Mouse (Mus musculus) stomach, postnatal 0 days (tissue): ENCODE measurements around the gene Evl. TPM values are rescaled to one million over a fixed set of nuclear protein-coding genes. Genes with fewer than 3 reads are reported as not detected.
"Not testable (repeated sequence)": the region's sequence is repeated elsewhere in the genome, so short reads cannot be mapped to it uniquely, and the experiment has no call there.

Source experiments
- ATAC-seq: fragments of 200-750 bp; cut with Nextera tagmentation; 2 replicates; pipeline ENCODE4 v1.8.0; 2017; ENCODE audit not compliant: low FRiP score, low TSS enrichment
- DNase-seq: peaks from one replicate; pipeline ENCODE4 v3.0.0-alpha.2; 2016; ENCODE audit warnings: low spot score
- H3K27ac ChIP-seq: fragments of 300-500 bp; sonication (generic); replicated peaks from 2 replicates; pipeline ENCODE4 v1.5.1; 2014; ENCODE audit warnings: mild to moderate bottlenecking, control low read depth
- H3K27me3 ChIP-seq: fragments of 300-500 bp; sonication (generic); 2 replicates; pipeline ENCODE4 v1.6.1; 2014; ENCODE audit warnings: low read length; ENCODE audit not compliant: control insufficient read depth, insufficient read depth
- H3K36me3 ChIP-seq: fragments of 300-500 bp; sonication (generic); 2 replicates; pipeline ENCODE4 v1.6.1; 2014; ENCODE audit warnings: low read length, mixed read lengths; ENCODE audit not compliant: control insufficient read depth, insufficient read depth
- H3K4me1 ChIP-seq: fragments of 300-500 bp; sonication (generic); replicated peaks from 2 replicates; pipeline ENCODE4 v1.6.1; 2014; ENCODE audit warnings: antibody characterized with exemption; ENCODE audit not compliant: control insufficient read depth, insufficient read depth
- H3K4me2 ChIP-seq: fragments of 300-500 bp; sonication (generic); replicated peaks from 2 replicates; pipeline ENCODE4 v1.6.1; 2014; ENCODE audit warnings: low read depth, mild to moderate bottlenecking, control low read depth, moderate library complexity
- H3K4me3 ChIP-seq: fragments of 300-500 bp; sonication (generic); 2 replicates; pipeline ENCODE4 v1.5.1; 2014; ENCODE audit warnings: low read depth, low read length, control low read depth
- H3K9ac ChIP-seq: fragments of 300-500 bp; sonication (generic); 2 replicates; pipeline ENCODE4 v1.6.1; 2014; ENCODE audit warnings: mild to moderate bottlenecking, low read length, control low read depth, mixed read lengths
- H3K9me3 ChIP-seq: fragments of 300-500 bp; sonication (generic); 2 replicates; pipeline ENCODE4 v1.6.1; 2016; ENCODE audit warnings: low read length; ENCODE audit not compliant: control insufficient read depth
- CTCF ChIP-seq: IDR thresholded peaks from 2 replicates; pipeline ENCODE4 v1.5.1; 2016; ENCODE audit warnings: antibody characterized with exemption, low read depth, mild to moderate bottlenecking, moderate library complexity
- EP300 ChIP-seq: optimal IDR thresholded peaks from 2 replicates; pipeline ENCODE3; 2016; ENCODE audit warnings: antibody characterized with exemption
- WGBS: fragments of 180-500 bp; shearing (Covaris S2); extraction: QIAGEN DNeasy Blood & Tissue Kit; methylation state at CpG from one replicate; pipeline ENCODE4 v1.1.7; 2014; 5-methylcytosine and 5-hydroxymethylcytosine counted together
- polyA plus RNA-seq: library from polyadenylated mRNA; unstranded; fragments of >200 nt; fragmentation: Nextera tagmentation; extraction: Ambion mirVana; gene quantifications from 2 replicates; pipeline ENCODE4 v1.2.1, GENCODE M21; 2015

Evl gene
- polyA plus RNA-seq, 1 experiment from 2014 or later, result 27.8 TPM

DNA sequence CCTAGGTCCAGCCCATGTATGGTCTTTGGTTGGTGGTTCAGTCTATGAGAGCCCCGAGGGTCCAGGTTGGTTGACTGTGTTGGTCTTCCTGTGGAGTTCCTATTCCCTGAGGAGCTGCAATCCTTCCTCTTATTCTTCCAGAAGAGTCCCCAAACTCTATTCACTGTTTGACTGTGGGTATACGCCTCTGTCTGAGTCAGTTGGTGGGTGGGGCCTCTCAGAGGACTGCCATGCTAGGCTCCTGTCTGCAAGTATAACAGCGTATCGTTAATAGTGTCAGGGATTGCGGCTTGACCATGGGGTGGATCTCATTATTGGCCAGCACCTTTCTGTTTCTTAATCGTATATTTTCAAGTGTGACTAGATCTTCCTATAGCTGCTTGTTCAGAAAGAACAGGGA lies 154.9 kb downstream of the Evl start:
- peak overlapping the region; percentile 83 for H3K27ac ChIP-seq
- TF ChIP-seq EP300 (no peak), CTCF (no peak)
- no peaks in the 10 kb centered on the region for H3K9me3 ChIP-seq
- H3K4me1 ChIP-seq, result no peaks in the 10 kb centered on the region
- no peak overlapping the region for H3K9ac ChIP-seq
- H3K36me3 ChIP-seq, result no peaks in the 10 kb centered on the region
- H3K4me3 ChIP-seq, result no peak overlapping the region
- WGBS, result 63% methylated on average over 6 of the region's 6 CpGs
- no peak overlapping the region for H3K4me2 ChIP-seq
- ATAC-seq, result peak; percentile 58; the same call in 1 of the 2 replicates
- H3K27me3 ChIP-seq, result no peaks in the 10 kb centered on the region
- peak; percentile 67 for DNase-seq

- ATAC-seq, result no peak; the same call in 1 of the 2 replicates
- no peak for TF ChIP-seq EP300
- TF ChIP-seq CTCF, result no peak
- Histone ChIP-seq H3K9me3 (no peaks in the 10 kb centered on the region), H3K4me2 (peak overlapping the region; percentile 9; the same call in 1 of the 2 replicates), H3K4me1 (no peaks in the 10 kb centered on the region), H3K27ac (peak overlapping the region; percentile 83), H3K4me3 (no peak overlapping the region), H3K9ac (no peak overlapping the region), H3K27me3 (no peaks in the 10 kb centered on the region), H3K36me3 (no peaks in the 10 kb centered on the region)
- DNase-seq, result peak; percentile 18
- 70% methylated on average over 6 of the region's 6 CpGs for WGBS
Observed at GRCm38 (mm10) chr12:108709964-108710765, 155.6 kb downstream of the Evl start.

DNA sequence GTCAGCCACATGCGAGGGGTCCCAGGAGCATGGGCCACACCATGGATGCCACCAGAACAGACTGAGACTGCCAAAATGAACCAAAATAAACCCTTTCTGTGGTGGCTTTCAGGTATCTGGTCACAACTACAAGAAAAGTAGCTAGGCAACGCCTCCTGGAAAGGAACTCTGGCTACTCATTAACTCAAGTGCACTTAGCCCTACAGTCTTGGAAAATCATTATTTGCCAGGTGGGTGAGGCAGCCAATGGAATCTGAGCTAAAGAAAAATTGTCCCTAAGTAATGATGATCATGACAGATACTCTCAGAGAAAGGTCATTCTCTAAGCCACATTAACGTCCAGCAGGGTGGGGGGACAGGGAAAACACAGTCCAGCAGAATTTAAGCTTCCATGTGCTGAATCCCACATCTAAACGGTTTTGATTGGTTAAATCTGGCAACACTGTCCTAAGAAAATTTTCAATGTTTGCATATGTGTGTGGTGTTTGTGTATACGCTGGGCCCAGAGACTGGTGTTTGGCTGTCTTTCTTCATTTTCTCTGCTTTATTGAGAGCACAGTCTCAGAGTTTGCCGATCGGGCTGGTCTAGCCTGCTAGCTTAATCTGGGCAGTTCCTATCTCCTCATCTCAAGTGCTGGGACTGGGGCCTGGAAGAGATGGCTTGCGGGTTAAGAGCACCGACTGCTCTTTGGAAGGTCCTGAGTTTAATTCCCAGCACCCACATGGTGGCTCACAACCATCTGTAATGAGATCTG lies 156.5 kb downstream of the Evl start:
- 49% methylated on average over 9 of the region's 9 CpGs for WGBS
- peak; percentile 71 for DNase-seq
- no peak for TF ChIP-seq EP300
- Histone ChIP-seq H3K9me3 (no peaks in the 10 kb centered on the region), H3K4me3 (no peak overlapping the region), H3K4me1 (no peaks in the 10 kb centered on the region), H3K9ac (no peak overlapping the region), H3K36me3 (no peaks in the 10 kb centered on the region), H3K27ac (peak overlapping the region; percentile 83), H3K4me2 (peak overlapping the region; percentile 9; the same call in 1 of the 2 replicates), H3K27me3 (no peaks in the 10 kb centered on the region)
- ATAC-seq, result peak; percentile 83

DNA sequence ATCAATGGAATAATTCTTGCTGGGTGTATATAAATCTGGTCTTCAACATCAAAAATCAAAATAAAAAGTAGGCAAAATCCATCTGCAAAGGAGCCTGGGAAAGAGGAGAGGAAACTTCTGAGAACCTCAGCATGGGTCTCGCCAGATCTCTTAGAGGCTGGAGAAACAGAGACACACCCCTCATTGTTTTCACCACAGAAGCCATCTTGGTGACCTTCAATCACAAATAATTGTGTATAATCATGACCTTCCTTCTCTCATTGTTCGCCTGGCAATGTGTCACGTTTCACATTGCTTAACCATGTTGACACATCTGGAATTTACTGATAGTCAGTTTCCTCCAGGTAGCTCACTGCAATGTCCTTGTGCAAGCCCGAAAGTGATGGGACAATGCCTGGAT lies 158.0 kb downstream of the Evl start:
- Histone ChIP-seq H3K9ac (no peak overlapping the region), H3K36me3 (no peaks in the 10 kb centered on the region), H3K27ac (peak overlapping the region; percentile 53), H3K9me3 (no peaks in the 10 kb centered on the region), H3K4me1 (no peaks in the 10 kb centered on the region), H3K4me2 (no peak overlapping the region), H3K27me3 (no peaks in the 10 kb centered on the region), H3K4me3 (no peak overlapping the region)
- DNase-seq (peak; percentile 25), ATAC-seq (peak; percentile 38)
- TF ChIP-seq CTCF, result no peak
- no peak for TF ChIP-seq EP300
- 65% methylated on average over 4 of the region's 4 CpGs for WGBS

DNA sequence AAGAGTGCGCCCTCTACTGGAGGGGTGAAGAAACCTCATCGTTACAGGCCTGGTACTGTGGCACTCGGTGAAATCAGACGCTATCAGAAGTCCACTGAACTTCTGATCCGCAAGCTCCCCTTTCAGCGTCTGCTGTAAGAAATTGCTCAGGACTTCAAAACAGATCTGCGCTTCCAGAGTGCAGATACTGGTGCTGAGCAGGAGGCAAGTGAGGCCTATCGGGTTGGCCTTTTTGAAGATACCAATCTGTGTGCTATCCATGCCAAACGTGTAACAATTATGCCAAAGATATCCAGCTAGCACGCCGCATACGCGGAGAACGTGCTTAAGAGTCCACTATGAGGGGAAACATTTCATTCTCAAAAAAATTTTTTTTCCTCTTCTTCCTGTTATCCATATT lies 159.5 kb downstream of the Evl start:
- DNase-seq, H3K9me3 ChIP-seq, H3K9ac ChIP-seq, H3K4me2 ChIP-seq, H3K27me3 ChIP-seq, H3K4me3 ChIP-seq, ATAC-seq, H3K4me1 ChIP-seq, H3K36me3 ChIP-seq, H3K27ac ChIP-seq: not testable (repeated sequence)
- peak; percentile 29 for TF ChIP-seq CTCF
- WGBS, result 93% methylated on average over 14 of the region's 14 CpGs

DNA sequence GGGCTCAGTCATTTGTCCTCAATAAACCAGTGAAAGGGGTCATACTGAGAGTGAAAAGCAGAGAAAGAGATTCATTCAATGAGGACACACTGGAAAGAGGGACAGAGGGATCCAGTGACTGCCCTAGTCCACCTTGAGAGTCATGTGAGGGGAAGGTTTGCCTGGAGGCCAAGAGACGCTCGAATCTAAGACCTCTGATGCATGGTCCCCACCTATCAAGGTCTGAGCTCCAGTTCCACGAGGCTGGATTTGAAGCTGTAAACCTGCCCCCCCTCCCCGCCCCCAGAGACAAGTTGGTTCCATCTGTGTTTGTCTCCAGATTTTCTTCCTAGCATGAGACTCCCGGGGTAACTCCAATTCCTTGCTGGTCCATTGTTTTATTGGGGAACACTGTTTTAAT lies 161.3 kb downstream of the Evl start:
- H3K4me1 ChIP-seq, result no peaks in the 10 kb centered on the region
- no peak overlapping the region for H3K27ac ChIP-seq
- WGBS, result 81% methylated on average over 5 of the region's 5 CpGs
- H3K36me3 ChIP-seq, result no peaks in the 10 kb centered on the region
- DNase-seq (peak; percentile 10), ATAC-seq (no peak)
- H3K4me2 ChIP-seq, result no peak overlapping the region
- no peaks in the 10 kb centered on the region for H3K9me3 ChIP-seq
- no peak overlapping the region for H3K4me3 ChIP-seq
- H3K27me3 ChIP-seq, result no peaks in the 10 kb centered on the region
- TF ChIP-seq EP300 (no peak), CTCF (no peak)
- no peak overlapping the region for H3K9ac ChIP-seq
